ENCODE assay signal across 11 mouse cellular contexts in the genomic region with DNA sequence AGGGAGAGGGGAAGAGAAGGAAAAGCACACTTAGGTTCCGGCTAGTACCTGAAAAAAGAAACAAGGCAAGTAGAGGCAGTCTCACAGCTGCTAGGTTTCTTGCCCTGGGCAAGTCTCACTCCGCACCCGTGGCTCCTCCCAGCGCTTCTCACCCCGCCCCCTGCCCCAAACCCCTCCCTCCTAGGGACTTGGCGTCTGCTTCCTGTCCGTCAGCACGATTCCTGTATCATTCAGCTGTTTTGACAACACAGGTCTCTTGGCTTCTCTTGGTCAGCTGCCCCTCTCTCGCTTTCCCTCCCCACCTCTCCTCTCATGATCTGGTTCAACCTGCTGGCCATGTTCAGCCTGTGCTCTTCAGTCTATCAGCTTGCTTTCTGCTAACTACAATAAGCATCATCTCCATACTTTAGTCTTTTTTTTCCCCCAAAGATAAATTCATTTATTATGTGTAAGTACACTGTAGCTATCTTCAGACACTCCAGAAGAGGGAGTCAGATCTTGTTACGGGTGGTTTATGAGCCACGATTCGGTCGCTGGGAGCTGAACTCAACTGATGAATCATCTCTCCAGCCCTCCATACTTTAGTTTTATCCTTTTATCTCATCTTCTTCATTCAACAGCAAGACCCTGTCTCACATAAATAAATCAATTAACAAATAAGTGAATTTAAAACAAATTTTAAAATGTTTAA. TPM values are rescaled to one million over a fixed set of nuclear protein-coding genes. Genes with fewer than 3 reads are reported as not detected.
DNase-seq lines count a peak whose midpoint lies in the region; ATAC-seq lines count a peak whose summit lies in the region.
"Had no signal": no experiment of that assay in that cellular context is flagged by ENCODE, and none has a peak within 500 bp of the region (broad histone marks: within the 10 kb centered on the region; RNA-seq: fewer than 3 reads in every experiment).

No protein-coding gene starts in this region.

- no peaks in the 10 kb centered on the region for H3K9me3 ChIP-seq in lung, embryonic 16.5 days (ENCODE audit: control insufficient read depth, low read length)

- H3K4me1 ChIP-seq in lung, embryonic 16.5 days (replicated peaks; ENCODE audit: control insufficient read depth, insufficient read depth, low read length) = no peaks in the 10 kb centered on the region

- WGBS in lung, embryonic 16.5 days = 54% methylated on average over 13 of the region's 13 CpGs

- DNase-seq in lung, postnatal 25 days (ENCODE audit: low spot score) = no peak
- peak; percentile 86 for DNase-seq in ES-CJ7 (ENCODE audit: low read depth, low spot score)
- DNase-seq in induced T-regulatory cell, adult 2 months (ENCODE audit: low read depth) = peak; percentile 67
- DNase-seq in naive thymus-derived CD4-positive, alpha-beta T cell, adult 2 months (ENCODE audit: low read depth) = peak; percentile 32
- no peak for DNase-seq in layer of hippocampus, postnatal 14 days (ENCODE audit: low spot score in 2 of 2)
- no peak for DNase-seq in right cerebral cortex, postnatal 4 days
- DNase-seq: adrenal gland, adult 2 months; cerebellum, postnatal 10 days had no signal

- no peaks in the 10 kb centered on the region for H3K36me3 ChIP-seq in lung, embryonic 16.5 days (ENCODE audit: control insufficient read depth, insufficient read depth, low read length)

- no peaks in the 10 kb centered on the region for H3K27me3 ChIP-seq in lung, embryonic 16.5 days (ENCODE audit: control insufficient read depth, insufficient read depth, low read depth, low read length)

- no peak overlapping the region for H3K9ac ChIP-seq in lung, embryonic 16.5 days (ENCODE audit: low read length)

- no peak overlapping the region for H3K4me3 ChIP-seq in lung, embryonic 16.5 days (ENCODE audit: low read length)

- H3K27ac ChIP-seq in lung, embryonic 16.5 days (ENCODE audit: low read length) = no peak overlapping the region

- peak overlapping the region; percentile 6; the same call in 1 of the 2 replicates for H3K4me2 ChIP-seq in lung, embryonic 16.5 days (ENCODE audit: low read depth, low read length)

- no peak for ATAC-seq in lung, embryonic 16.5 days (ENCODE audit: low read depth)
- ATAC-seq in activated CD4-positive, CD25-positive, alpha-beta regulatory T cell, adult 4 months = no peak

RNA-seq across cellular contexts. Expression of a gene that starts 35.0 kb away (rescaled TPM):
- not detected in 2 replicates for polyA plus RNA-seq in lung, embryonic 16.5 days (2015; fragmentation: Nextera tagmentation; extraction: Ambion mirVana)
- under 1 TPM in 1 of 2 experiments, not detected in 1; 0.13 TPM for polyA plus RNA-seq in activated CD4-positive, CD25-positive, alpha-beta regulatory T cell, adult 4 months (2017; shearing (Covaris generic))
- total RNA-seq in layer of hippocampus, postnatal 14 days (2021) = 1 to 10 TPM; 5.9 to 6.1 TPM
- total RNA-seq: neutrophil, adult 5-6 weeks had no signal

RNA-seq across cellular contexts. Expression of a gene that starts 39.2 kb away (rescaled TPM):
- polyA plus RNA-seq in lung, embryonic 16.5 days (2015; fragmentation: Nextera tagmentation; extraction: Ambion mirVana) = 41.4 and 44.5 TPM in 2 replicates
- polyA plus RNA-seq in activated CD4-positive, CD25-positive, alpha-beta regulatory T cell, adult 4 months (2017; shearing (Covaris generic)) = 10 to 100 TPM; 73.0 to 86.2 TPM
- total RNA-seq in layer of hippocampus, postnatal 14 days (2021) = 10 to 100 TPM; 64.6 to 66.5 TPM

Comparison
In these comparisons a context has a peak if more than half of its experiments do, and no peak if none do; other contexts are left out.
1. DNase-seq: peak in ES-CJ7 (single experiment), induced T-regulatory cell, adult 2 months (single experiment) and naive thymus-derived CD4-positive, alpha-beta T cell, adult 2 months (single experiment); none in lung, postnatal 25 days (single experiment), layer of hippocampus, postnatal 14 days (0 of 2) and right cerebral cortex, postnatal 4 days (single experiment).